Mouse (Mus musculus) embryonic facial prominence, embryonic 13.5 days (tissue): ENCODE results near the gene Dip2c. TPM values are rescaled to one million over a fixed set of nuclear protein-coding genes. Genes with fewer than 3 reads are reported as not detected.

Source experiments
- ATAC-seq: fragments of 200-750 bp; cut with Nextera tagmentation; 2 replicates; pipeline ENCODE4 v1.8.0; 2017; ENCODE audit warnings: low read depth; ENCODE audit not compliant: insufficient number of reproducible peaks, insufficient read depth, low FRiP score, low TSS enrichment
- H3K27ac ChIP-seq: fragments of 300-500 bp; sonication (generic); 2 replicates; pipeline ENCODE4 v1.5.1; 2015; ENCODE audit warnings: moderate library complexity, mild to moderate bottlenecking, inconsistent platforms
- H3K27me3 ChIP-seq: fragments of 300-500 bp; sonication (generic); 2 replicates; pipeline ENCODE4 v1.6.1; 2015; ENCODE audit warnings: mild to moderate bottlenecking, inconsistent platforms
- H3K36me3 ChIP-seq: fragments of 300-500 bp; sonication (generic); 2 replicates; pipeline ENCODE4 v1.6.1; 2015; ENCODE audit warnings: mild to moderate bottlenecking, inconsistent platforms
- H3K4me1 ChIP-seq: fragments of 300-500 bp; sonication (generic); 2 replicates; pipeline ENCODE4 v1.6.1; 2015; ENCODE audit warnings: inconsistent platforms
- H3K4me2 ChIP-seq: fragments of 300-500 bp; sonication (generic); 2 replicates; pipeline ENCODE4 v1.6.1; 2015; ENCODE audit warnings: moderate library complexity, mild to moderate bottlenecking, inconsistent platforms
- H3K4me3 ChIP-seq: fragments of 300-500 bp; sonication (generic); 2 replicates; pipeline ENCODE4 v1.5.1; 2015; ENCODE audit warnings: mild to moderate bottlenecking, inconsistent platforms
- H3K9ac ChIP-seq: fragments of 300-500 bp; sonication (generic); 2 replicates; pipeline ENCODE4 v1.6.1; 2015; ENCODE audit warnings: mild to moderate bottlenecking, inconsistent platforms
- H3K9me3 ChIP-seq: fragments of 300-500 bp; sonication (generic); 2 replicates; pipeline ENCODE4 v1.6.1; 2016; ENCODE audit warnings: inconsistent platforms
- WGBS: fragments of 180-500 bp; shearing (Covaris S2); methylation state at CpG from one replicate; pipeline ENCODE4 v1.1.7; 2015; ENCODE audit warnings: mixed read lengths; 5-methylcytosine and 5-hydroxymethylcytosine counted together
- polyA plus RNA-seq: library from polyadenylated mRNA; unstranded; fragments of >200 nt; fragmentation: Nextera tagmentation; extraction: Ambion mirVana; gene quantifications from 2 replicates; pipeline ENCODE4 v1.2.1, GENCODE M21; 2015

The Dip2c gene
- polyA plus RNA-seq, 1 experiment from 2014 or later: 5.6 TPM

DNA sequence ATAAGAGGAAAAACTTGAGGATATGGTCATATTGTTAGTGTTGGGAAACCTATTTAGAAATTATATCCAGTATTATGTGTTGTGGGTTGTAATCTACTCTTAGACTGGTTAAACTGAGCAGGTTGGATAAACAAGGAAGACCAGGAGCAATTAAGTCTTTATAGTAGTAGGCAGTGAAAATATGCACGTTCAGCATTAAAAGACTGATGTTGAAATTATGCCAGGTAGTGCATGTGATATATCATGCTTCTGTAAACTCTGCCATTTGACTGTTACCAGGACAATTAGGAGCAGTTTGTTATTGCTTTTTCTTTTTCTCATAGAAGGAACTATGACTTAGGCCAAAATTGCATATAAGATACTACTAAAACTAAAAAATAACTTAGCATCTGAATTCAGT, 285.8 kb downstream of the Dip2c start:
- no peaks in the 10 kb centered on the region for H3K4me1 ChIP-seq
- H3K9me3 ChIP-seq: no peaks in the 10 kb centered on the region
- H3K27me3 ChIP-seq: no peaks in the 10 kb centered on the region
- no peak overlapping the region for H3K27ac ChIP-seq
- H3K4me3 ChIP-seq: no peak overlapping the region
- no peak overlapping the region for H3K4me2 ChIP-seq
- 0 out of 2 replicates have a peak, but pooled peaks cover 4% of the 10 kb centered on the region for H3K36me3 ChIP-seq
- H3K9ac ChIP-seq: no peak overlapping the region
- no peak for ATAC-seq
- WGBS: 93% methylated on average over 1 of the region's 1 CpGs

DNA sequence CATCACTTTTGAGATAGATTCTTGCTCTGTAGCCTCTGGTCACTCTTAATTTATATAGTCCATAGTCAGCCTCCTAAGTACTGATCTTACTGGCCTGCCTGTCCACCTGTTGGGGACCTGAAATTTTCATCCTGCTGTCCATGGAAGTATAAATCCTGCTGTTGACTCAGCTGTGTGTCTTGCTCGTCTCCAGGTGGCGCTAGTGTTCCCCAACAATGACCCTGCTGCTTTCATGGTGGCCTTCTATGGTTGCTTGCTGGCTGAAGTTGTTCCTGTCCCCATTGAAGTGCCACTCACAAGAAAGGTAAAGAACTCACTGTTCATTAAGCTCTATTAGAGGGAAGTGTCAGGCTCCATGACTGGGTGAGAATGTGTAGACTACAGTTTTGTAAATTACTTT, 286.6 kb downstream of the Dip2c start:
- Histone ChIP-seq H3K27ac (no peak overlapping the region), H3K4me3 (no peak overlapping the region), H3K36me3 (0 out of 2 replicates have a peak, but pooled peaks cover 4% of the 10 kb centered on the region), H3K4me2 (no peak overlapping the region), H3K4me1 (no peaks in the 10 kb centered on the region), H3K9me3 (no peaks in the 10 kb centered on the region), H3K27me3 (no peaks in the 10 kb centered on the region), H3K9ac (no peak overlapping the region)
- WGBS: 13% methylated on average over 2 of the region's 2 CpGs
- ATAC-seq: no peak

- Histone ChIP-seq H3K9ac (no peak overlapping the region), H3K4me3 (no peak overlapping the region), H3K4me2 (no peak overlapping the region), H3K9me3 (no peaks in the 10 kb centered on the region), H3K36me3 (peaks cover 15% of the 10 kb centered on the region), H3K27ac (no peak overlapping the region), H3K4me1 (no peaks in the 10 kb centered on the region), H3K27me3 (no peaks in the 10 kb centered on the region)
- WGBS: 94% methylated on average over 5 of the region's 5 CpGs
- no peak for ATAC-seq
Observed at GRCm38 (mm10) chr13:9568852-9569251, 292.5 kb downstream of the Dip2c start.

- Histone ChIP-seq H3K4me1 (no peaks in the 10 kb centered on the region), H3K9ac (no peak overlapping the region), H3K27me3 (no peaks in the 10 kb centered on the region), H3K9me3 (no peaks in the 10 kb centered on the region), H3K27ac (no peak overlapping the region), H3K4me3 (no peak overlapping the region), H3K4me2 (no peak overlapping the region), H3K36me3 (peaks cover 4% of the 10 kb centered on the region; the same call in 1 of the 2 replicates)
- 82% methylated on average over 4 of the region's 4 CpGs for WGBS
- ATAC-seq: no peak
Observed at GRCm38 (mm10) chr13:9576686-9577085, 300.4 kb downstream of the Dip2c start.

- no peaks in the 10 kb centered on the region for H3K9me3 ChIP-seq
- no peaks in the 10 kb centered on the region for H3K4me1 ChIP-seq
- ATAC-seq: no peak
- no peaks in the 10 kb centered on the region for H3K27me3 ChIP-seq
- no peak overlapping the region for H3K4me3 ChIP-seq
- no peak overlapping the region for H3K9ac ChIP-seq
- H3K27ac ChIP-seq: no peak overlapping the region
- WGBS: 93% methylated on average over 4 of the region's 4 CpGs
- H3K36me3 ChIP-seq: peaks cover 4% of the 10 kb centered on the region; the same call in 1 of the 2 replicates
- H3K4me2 ChIP-seq: no peak overlapping the region
Observed at GRCm38 (mm10) chr13:9578456-9578855, 302.1 kb downstream of the Dip2c start.

GRCm38 (mm10) chr13:9581821-9582220, 305.5 kb downstream of the Dip2c start:
- no peak for ATAC-seq
- no peaks in the 10 kb centered on the region for H3K27me3 ChIP-seq
- no peak overlapping the region for H3K9ac ChIP-seq
- H3K4me2 ChIP-seq: no peak overlapping the region
- no peaks in the 10 kb centered on the region for H3K4me1 ChIP-seq
- no peak overlapping the region for H3K27ac ChIP-seq
- H3K4me3 ChIP-seq: no peak overlapping the region
- H3K36me3 ChIP-seq: peaks cover 2% of the 10 kb centered on the region; the same call in 1 of the 2 replicates
- H3K9me3 ChIP-seq: no peaks in the 10 kb centered on the region

DNA sequence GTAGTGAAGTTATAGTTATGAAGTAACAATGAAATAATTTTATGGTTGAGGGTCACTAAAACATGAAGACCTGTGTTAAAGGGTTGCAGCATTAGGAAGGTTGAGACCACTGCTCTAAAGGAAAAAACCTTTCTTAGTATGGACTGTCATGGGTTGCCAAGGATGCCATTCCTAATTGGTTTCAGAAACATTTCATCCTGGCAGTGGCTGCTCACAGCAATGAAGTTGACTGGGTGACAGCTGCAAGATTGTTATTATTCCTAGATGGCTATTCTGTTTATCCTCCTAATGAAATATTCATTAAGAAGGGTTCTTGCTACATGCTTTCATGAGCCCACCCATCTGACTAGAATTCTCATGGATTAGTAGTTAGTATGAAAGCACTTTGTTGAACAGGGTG, 307.3 kb downstream of the Dip2c start:
- no peak for ATAC-seq
- Histone ChIP-seq H3K36me3 (no peaks in the 10 kb centered on the region), H3K9me3 (no peaks in the 10 kb centered on the region), H3K4me1 (no peaks in the 10 kb centered on the region), H3K27ac (no peak overlapping the region), H3K27me3 (no peaks in the 10 kb centered on the region), H3K9ac (no peak overlapping the region), H3K4me2 (no peak overlapping the region), H3K4me3 (no peak overlapping the region)

DNA sequence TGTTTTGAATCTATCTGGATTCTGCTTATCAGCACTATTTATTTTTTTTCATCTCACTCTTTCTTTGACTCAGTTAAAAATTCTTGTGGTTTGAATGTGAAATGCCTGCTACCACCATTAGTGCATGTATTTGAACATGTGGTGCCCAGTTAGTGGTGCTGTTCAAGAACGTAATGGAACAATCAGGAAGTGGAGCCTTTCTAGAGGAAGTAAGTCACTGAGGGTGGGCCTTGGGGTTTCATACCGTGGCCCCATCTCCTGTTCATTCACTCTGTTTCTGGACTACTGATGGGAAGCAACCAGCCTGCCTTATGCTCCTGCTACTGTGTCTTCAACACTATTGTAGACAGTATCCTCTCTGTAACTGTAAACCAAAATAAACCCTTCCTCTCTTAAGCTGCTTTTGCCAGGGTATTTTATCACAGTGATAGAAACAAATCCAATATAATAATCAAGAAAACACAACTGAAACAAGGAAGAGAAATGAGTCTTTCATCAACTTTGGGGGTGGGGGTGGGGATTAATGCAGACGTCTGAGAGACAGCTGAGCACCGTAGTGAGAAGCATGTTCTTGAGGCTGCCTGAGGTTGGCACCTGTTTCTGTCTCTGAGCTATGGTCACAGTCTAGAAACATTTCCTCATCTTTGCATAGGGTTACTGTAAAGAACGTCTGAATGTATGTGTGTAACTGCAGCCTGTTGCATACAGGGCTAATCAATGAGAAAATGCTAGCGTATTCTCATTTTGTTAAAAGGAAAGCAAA, 323.2 kb downstream of the Dip2c start:
- Histone ChIP-seq H3K4me2 (no peak overlapping the region), H3K9ac (no peak overlapping the region), H3K4me1 (no peaks in the 10 kb centered on the region), H3K27me3 (no peaks in the 10 kb centered on the region), H3K4me3 (no peak overlapping the region), H3K27ac (no peak overlapping the region), H3K36me3 (peaks cover 18% of the 10 kb centered on the region), H3K9me3 (no peaks in the 10 kb centered on the region)
- no peak for ATAC-seq
- 71% methylated on average over 6 of the region's 6 CpGs for WGBS

- no peak for ATAC-seq
- H3K4me3 ChIP-seq: no peak overlapping the region
- H3K9me3 ChIP-seq: no peaks in the 10 kb centered on the region
- no peaks in the 10 kb centered on the region for H3K27me3 ChIP-seq
- H3K27ac ChIP-seq: no peak overlapping the region
- H3K36me3 ChIP-seq: peaks cover 29% of the 10 kb centered on the region
- H3K4me2 ChIP-seq: no peak overlapping the region
- H3K9ac ChIP-seq: no peak overlapping the region
- H3K4me1 ChIP-seq: no peaks in the 10 kb centered on the region
- 70% methylated on average over 3 of the region's 3 CpGs for WGBS
Observed at GRCm38 (mm10) chr13:9601350-9601749, 325.0 kb downstream of the Dip2c start.

GRCm38 (mm10) chr13:9611229-9611628, 334.9 kb downstream of the Dip2c start:
- ATAC-seq: no peak
- Histone ChIP-seq H3K9me3 (no peaks in the 10 kb centered on the region), H3K4me1 (no peaks in the 10 kb centered on the region), H3K9ac (no peak overlapping the region), H3K4me2 (no peak overlapping the region), H3K4me3 (no peak overlapping the region), H3K36me3 (peaks cover 25% of the 10 kb centered on the region), H3K27me3 (no peaks in the 10 kb centered on the region), H3K27ac (no peak overlapping the region)
- 96% methylated on average over 1 of the region's 1 CpGs for WGBS

DNA sequence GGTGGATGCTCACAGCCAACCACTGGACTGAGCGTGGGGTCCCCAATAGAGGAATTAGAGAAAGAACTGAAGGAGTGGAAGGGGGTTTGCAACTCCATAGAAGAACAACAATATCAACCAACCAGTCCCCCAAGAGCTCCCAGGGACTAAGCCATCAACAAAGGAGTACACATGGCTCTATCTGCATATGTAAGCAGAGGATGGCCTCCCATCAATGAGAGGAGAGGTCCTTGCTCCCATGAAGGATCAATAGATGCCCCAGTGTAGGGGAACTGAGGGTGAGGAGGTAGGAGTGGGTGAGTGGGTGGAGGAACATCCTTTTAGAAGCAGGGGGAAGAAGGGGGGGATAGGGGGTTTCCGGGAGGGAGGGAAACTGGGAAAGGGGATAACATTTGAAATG, 356.4 kb downstream of the Dip2c start:
- no peak for ATAC-seq
- Histone ChIP-seq H3K4me3 (no peak overlapping the region), H3K36me3 (peaks cover 15% of the 10 kb centered on the region), H3K4me2 (no peak overlapping the region), H3K9me3 (no peaks in the 10 kb centered on the region), H3K4me1 (no peaks in the 10 kb centered on the region), H3K27ac (no peak overlapping the region), H3K9ac (no peak overlapping the region), H3K27me3 (no peaks in the 10 kb centered on the region)
- WGBS: 74% methylated on average over 2 of the region's 2 CpGs

- WGBS: 83% methylated on average over 2 of the region's 2 CpGs
- Histone ChIP-seq H3K27ac (no peak overlapping the region), H3K27me3 (no peaks in the 10 kb centered on the region), H3K9ac (no peak overlapping the region), H3K4me3 (no peak overlapping the region), H3K9me3 (no peaks in the 10 kb centered on the region), H3K36me3 (peaks cover 7% of the 10 kb centered on the region; the same call in 1 of the 2 replicates), H3K4me1 (no peaks in the 10 kb centered on the region), H3K4me2 (no peak overlapping the region)
- ATAC-seq: no peak
Observed at GRCm38 (mm10) chr13:9635951-9636350, 359.6 kb downstream of the Dip2c start.
